Mouse (Mus musculus) left cerebral cortex, adult 11 months (tissue): ENCODE results near the gene Tspan4.
A peak's percentile ranks its signal among the peaks of the same experiment; 100 is the strongest.

Experiments used
- DNase-seq: peaks from one replicate; pipeline ENCODE4 v3.0.0; 2022; ENCODE audit warnings: low spot score

Gene Tspan4

DNA sequence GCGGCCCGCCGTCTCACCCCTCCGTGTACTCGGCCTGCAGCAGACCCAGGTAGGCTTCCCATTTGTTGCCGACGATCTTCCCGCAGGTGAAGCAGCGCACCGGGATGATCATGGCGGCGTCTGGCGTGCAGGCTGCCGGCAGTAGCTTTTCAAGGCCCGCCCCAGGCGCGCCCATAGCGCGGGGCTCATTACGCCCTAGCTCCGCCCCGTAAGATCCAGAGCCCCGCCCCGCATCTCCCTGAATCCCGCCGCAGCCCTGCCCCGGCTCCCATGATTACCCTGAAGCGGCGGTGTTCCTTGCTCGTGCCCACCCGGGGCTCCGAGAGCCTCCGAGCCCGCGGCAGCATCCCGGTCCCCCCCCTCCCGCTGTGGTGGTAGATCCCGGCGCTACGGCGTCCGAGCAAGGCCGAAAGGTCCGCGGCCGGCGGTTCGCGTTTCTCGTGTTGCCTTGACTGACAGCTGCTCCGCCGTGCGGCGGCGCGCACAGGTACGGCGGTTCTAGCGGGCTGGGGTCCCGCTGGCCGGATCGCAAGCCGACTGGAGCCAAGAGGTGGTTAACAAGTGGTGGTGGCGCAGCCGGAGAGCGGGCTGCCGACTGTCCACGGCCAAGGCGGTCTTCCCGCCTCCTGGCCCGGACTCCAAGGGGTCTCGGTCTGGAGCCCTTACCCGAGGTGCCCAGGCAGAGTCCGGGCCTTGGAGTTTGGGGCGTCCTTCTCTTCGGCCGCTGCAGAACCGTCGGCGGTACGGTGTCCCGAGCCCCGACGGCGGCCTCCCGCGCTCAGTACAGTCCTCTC, at the start of gene Tspan4, which contains the start of gene Polr2l:
Gene Tspan4, plus strand, starts transcription at position 230 of the 794 bp plus-strand sequence.
Gene Polr2l, minus strand, starts transcription at position 122 of the 794 bp plus-strand sequence.
- DNase-seq: no peak

DNA sequence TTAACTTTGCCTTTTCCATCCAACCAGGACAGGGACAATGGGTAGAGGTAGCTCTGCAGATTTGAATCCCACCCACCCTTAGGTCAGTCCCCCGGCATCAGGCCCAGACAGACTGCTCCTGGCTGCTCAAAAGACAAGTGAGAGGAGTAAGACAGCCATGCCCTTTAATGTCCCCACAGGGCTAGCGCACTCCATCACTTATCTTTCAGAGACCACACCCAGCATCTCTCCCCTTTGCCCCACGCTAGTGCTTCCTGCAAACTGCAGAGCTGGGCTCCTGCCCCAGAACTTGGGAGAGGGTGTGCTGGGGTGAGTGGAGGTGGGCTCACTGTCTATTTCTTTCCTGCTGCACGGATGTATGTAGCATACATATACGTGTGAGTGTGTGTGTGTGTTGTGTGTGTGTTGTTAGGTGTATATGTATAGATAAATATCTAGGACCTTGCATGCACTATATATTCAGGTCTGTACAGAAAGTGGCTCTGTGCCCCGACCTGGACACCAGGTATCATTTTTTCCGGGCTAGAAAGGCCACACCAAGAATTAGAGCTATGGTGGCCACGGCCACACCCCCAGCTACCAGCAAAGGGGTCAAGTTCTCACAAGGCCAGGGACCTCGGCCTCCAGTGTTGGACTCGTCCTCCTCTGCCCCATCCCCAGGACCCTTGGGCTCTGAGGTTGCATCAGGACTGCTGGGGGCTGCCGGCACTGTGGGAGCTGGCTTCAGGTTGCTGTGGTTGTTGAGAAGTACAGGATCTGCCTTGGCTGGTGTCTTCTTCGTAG, 47.9 kb upstream of the Tspan4 start:
- no peak for DNase-seq

DNA sequence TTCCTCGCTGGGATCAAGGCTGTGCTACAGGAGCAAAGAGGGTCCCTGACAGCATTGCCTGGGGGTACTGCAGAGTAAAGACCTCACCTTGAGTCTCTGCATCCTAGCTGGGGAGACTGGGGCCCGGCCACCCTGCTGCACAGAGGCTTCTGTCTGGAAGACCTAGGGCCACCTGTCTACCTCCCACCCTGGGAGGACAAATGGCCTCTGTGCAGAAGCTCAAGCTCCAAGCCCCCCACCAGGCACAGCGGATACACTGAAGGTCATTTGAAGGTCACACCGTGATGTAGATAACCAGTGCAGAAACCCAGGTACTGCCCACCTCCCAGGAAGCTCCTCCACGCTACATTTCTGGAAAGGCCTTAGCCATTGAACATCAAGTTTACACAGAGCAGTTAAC, 46.3 kb upstream of the Tspan4 start:
- no peak for DNase-seq

DNA sequence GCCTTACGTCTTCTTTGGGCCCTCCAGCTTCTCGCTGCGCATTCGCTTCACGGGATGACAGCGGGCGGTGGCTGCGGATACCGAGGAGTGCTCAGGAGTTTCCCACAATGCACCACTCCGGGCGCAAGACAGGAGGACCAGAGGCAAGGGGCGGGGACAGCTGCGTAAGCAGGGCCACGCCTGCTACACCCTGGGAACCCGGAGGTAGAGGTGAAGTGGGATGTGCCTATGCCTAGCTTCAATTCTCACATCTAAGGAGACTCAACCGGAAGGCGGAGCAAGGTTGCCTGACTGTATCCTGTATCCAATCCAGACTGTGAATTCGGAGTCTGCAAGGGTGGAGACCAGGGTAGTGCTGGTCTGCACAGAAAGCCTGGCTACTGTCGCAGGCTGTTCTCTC, 45.7 kb upstream of the Tspan4 start, which contains the start of gene Cend1:
Gene Cend1, minus strand, starts transcription at position 182 of the 400 bp plus-strand sequence.
- DNase-seq: peak; percentile 89

DNA sequence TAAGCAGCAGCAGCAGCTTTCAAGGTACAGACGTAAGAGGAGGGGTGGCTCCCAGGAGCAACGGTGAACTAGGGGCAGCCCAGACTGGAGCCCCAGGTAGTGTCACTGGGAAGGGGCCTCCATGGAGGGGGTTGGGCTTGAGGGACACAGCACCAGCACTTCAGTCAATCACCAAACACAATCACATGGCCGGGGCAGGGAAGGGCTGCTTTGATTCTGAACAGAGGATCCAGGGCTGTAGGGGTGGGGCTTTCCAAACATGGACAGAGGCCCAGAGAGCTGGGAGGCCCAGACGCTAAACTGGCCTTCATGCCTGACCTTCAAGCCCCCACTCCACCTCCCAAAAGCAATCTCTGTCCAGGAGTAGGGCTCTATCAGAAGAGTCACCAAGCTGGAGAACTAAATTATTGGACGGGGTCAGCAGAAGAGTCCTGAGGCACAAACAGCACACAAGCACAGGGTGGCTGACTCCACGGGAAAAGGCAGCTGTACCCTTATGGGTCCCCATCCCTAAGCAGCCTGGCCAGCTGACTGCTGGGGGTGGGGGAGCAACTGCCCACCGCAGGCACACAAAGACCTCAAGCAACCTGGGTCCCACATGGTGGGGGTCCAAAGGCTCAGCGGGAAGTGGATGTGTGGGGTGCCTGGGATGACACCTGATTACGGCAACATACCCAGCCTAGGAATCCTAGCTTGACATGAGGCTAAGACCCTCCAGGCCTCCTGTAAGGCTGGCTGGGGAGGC, 45.0 kb upstream of the Tspan4 start:
- DNase-seq: no peak

DNA sequence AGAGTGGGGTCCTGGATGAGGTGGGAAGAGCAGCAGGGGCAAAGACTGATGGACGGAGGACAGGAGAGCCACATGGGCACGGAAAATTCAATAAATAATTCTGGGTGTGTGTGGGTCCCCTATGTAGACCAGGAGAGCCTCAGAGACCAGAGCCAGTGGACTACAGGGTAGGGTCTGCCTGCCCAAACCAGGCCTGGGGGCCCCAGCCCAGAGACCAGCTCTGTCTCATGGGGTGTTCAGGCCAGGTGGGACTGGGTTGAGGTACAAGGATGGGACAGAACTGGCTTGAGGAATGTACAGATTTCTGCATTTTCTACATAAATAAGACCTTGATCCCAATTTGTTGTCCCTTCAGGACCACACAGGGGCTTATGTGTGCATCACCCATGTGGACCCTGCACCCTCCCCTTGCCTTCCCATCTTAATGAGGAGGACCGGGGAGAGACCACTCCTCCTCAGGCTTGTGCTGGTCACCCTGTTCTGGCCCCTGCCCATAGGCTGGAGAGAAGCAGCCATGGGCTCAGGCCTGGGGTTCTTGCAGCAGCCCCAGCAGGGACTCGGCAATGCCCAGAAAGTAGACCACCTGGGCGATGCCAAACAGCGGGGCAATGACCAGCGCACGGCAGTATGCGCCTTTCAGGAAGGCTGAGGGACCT, 44.3 kb upstream of the Tspan4 start:
- no peak for DNase-seq

DNA sequence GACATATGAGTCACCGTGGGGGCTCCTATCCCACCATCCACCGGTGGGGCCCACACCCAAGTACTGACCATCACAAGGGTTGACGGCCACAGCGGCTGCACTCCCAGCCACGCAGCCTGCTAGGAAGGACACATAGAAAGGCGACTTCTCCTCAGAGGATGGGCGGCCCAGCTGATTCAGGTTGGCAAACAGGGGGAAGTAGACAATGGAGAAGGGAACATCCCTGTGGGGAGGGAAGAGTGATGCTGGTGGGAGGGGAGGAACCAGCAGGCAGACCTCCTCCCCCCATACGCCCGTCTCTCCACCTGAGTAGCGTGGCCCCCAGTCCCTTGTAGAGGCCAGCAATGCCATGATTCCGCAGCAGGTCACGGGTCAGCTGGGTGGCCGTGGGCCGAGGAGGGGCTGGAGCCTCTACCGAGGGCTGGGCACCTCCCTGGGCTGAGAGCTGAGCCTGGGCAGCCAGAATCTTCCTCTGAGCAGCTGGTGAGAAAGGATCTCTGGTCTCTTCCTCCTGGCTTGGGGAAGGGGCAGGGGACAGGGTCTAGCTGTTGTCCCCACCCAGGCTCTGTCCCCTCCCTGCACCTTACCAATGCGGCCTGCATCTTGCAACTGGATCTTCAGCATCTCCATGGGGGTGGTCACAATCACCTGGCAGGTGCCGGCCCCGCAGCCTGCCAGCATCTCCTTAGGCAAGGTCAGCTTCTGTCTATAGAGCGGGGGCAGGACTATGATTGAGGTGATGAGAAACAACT, 43.4 kb upstream of the Tspan4 start:
- no peak for DNase-seq

DNA sequence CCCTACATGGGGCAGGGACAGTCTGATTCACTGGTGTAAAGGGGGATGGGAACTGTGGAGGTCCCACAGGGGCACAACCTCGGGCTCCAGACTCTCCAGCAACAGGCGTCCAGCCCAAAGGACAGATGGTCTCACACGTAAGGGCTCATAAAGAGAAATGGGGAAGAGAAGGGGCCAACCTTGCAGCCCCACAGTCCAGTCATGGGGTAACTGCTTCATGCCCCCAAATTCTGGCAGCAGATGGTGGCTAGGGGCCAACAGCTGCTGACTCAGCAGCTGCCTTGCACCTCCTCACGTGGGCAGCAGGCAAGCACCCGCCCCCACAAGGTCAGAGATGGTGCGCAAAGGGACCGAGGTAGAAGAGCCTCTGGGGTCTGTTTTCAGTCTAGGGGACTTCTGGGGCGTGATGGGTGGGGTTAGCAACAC, 42.8 kb upstream of the Tspan4 start:
- DNase-seq: no peak

DNA sequence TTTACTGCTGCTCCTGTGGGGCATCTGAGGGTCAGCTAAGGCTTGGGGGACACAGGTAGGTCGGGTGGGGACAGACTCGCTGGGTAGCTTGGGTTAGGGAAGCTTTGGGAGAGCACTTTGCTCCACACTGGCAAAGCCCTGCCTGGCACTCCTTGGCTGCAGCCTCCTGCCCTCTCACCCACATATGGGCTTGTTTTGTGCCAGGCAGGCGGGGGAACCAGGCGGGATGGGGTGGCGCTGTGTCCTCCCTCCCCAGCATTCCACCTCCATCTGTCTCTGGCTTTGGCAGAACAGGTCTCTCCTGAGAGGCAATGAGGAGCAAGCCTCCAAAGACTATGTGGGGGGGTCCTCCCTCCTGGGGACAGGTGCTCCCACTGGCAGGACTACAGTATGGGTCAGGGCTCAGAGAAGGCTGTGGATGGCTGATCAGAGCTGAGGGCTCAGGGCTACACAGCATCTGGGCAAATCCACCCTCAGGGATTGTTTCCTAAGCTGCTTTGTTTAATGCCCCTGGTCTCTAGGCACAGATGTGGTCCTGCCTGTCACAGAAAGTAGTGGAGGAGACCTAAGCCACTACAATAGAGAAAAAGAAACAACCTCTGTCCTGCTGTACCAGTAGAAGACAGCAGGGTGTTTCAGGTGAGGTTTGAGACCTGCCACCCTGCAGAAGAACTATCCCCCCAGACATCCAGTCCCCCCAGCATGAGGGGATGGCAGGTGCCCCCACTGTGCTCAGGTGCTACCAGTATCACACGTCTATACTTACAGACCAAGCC, 42.1 kb upstream of the Tspan4 start:
- no peak for DNase-seq

DNA sequence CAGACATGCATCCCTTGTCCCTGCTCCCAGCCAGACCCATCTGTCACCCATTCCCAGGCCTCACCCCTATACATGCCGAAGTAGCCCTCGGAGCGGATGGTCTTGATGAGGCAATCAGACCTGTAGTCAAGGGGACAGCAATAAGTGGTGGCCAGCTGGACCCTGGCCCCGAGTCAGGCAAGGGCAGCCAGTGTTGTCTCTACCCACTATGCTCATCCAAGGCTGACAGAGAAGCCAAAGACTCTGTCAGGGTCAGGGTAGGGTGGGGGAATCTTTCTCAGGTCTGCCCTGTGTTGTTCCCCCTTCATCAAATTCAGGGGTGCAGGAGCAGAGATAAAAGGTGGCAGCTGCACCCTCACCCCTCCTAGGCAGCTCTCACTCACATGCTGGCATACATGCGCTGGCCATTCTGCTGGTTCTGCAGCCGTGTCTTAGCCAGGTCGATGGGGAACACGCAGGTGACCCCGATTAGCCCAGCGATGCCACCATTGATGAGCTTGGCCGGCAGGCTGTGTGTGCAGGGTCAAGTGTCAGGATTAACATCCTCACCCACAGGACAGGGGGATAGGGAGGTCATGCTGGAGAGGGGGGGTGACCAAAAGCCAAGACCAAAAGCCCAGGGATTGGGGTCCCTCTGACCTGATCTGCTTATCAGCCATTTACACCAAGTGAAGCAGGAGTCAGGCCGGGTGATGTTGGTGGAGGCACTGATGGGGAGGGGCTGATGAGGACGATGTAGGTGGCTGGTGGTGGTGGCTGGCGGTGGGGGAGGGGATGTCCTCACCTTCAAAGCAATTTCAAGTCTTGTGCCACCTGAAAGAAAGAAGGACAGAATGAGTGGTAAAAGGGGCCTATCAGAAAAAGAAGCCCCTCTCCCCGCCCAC, 41.3 kb upstream of the Tspan4 start:
- DNase-seq: no peak

DNA sequence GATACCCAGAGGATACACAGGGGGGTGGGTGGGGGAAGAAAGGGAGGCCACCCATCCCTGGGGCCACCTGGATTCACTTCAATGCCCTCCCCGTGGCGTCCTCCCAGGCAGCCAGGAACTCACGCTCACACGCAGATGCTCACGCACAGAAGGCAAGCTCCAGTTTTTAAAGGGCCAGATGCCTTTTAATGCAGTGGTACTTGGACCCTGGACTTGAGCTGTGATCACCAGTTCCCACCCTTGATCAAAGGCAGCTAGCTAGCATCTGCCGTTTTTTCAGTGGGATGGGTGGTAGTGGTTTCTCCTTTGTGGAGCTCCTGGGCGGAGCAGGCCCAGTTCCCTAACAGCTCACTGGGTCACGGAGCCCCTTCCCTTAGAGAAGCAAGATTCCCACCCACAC, 40.6 kb upstream of the Tspan4 start:
- no peak for DNase-seq

DNA sequence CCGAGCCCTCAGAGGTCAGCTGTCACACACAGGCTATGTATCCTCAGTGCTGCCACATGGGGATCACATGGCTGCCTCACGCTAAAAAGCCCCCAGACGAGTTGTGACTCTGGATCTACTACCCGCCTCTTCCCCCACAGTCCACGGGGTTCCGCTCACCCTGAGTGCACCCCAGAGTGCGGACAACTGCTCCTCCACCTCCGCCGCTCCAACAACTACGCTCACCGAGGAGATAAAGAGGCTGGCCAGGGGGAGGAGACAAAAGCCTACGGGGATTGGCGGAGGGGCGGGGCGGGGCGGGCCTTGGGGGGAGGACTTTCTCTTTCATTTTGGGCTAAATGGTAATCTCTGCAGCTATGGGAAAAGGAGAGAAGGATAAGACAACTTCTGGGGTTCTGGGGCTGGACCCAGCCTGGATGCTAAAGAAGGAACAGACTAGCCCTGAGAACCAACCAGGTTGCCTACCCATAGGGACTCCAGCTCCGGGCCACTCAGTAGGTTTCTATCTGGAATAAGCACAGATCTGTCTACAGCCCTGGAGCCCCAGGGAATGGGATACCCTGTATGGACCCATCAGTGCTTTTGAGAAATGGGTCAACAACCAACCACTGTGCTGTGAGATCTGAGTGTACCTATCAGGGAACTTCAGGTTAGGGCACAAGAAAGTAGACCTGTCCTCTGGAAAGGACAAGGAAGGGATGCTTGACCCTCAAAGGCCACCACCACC, 39.7 kb upstream of the Tspan4 start:
- no peak for DNase-seq

DNA sequence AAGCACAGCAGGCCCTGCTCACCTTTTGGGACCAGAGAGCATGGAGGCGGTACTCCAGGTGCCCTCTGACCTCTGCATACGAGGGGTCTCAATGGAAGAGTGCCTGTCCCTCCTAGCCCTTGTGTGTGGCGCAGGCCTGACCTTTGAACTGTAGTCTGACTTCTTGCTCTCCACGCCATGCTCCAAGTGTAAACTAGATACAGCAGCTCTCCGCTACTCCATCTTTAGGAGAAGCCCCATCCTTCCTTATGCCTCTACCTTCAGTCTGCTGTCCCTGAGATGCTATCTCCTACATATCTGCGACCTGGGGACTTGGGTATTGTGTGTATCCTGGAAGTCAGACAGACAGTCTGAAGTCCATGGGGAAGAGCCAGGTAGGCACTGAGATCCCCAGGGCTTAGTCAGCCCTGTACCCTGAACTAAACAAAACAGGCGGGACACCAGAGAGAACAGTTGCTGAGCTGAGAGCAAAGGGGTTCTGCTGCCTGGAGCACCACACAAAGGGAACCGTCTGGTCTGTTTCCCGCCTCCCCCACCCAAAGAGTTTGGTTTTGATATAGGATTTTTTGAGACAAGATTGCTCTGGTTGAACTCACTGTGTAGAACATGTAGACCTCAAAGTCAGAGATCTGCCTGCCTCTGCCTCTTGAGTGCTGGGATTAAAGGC, 39.1 kb upstream of the Tspan4 start:
- DNase-seq: no peak

DNA sequence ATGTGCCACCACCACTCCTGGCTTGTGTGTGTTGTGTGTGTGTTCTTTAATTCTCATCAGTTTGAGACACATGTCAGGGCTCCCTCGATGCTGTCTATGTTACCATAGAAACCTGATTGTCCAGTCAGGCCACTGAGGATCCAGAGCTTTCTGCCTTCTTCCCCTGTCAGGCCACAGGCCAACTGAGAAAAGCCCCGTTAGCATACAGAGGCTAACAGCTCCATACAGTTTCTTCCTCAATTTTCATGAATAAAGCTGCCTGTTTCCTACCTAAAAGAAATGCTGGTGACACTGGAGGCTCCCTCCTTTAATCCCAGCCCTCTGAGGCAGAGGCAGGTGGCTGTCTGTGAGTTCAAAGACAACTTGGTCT, 38.5 kb upstream of the Tspan4 start:
- no peak for DNase-seq

DNA sequence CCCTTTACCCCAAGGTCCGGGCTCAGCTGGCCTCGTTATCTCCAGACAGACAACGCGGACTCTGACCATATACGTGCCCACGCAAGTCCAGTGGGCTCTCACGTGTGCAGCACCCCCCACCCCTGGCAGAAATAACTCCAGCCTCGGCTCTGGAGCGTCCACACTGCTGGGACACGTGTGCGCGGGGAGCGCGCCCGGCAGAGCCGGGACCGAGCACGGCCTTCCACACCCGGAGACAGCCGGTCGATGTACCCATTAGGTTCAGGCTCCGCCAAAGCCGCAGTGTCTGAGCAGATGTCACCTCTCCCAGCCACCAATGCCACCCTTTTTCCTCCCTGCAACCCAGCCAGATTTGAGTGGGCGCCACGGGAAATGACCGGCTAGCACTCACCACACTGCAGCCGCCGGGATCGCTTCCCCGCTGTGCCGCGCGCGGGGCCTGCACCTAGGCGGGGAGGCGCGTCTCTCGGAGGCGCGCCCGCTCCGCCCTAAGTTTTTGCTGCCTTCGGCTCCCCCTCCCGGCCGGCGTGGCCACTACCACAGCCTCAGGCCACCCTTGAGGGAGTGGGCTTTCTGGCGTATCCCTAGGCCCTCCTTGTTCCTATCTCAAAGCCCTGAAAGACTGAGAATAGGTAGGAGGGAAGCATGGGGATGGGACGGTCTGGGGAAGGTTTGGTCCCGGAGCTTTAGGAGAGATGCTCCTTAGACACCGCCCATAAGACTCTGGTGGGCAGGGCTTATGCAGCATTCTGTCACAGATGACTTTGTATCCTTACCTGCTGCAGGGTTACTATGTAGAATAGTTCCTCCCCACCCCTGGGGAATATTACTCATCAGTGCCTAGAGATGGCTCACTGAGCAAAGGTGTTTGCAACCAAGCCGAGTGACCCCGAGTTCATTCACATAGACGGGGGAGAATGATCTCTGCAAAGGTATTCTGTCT, 37.6 kb upstream of the Tspan4 start, which contains the start of gene Slc25a22:
Gene Slc25a22, minus strand, starts transcription at position 715 of the 943 bp plus-strand sequence.
- DNase-seq: no peak

DNA sequence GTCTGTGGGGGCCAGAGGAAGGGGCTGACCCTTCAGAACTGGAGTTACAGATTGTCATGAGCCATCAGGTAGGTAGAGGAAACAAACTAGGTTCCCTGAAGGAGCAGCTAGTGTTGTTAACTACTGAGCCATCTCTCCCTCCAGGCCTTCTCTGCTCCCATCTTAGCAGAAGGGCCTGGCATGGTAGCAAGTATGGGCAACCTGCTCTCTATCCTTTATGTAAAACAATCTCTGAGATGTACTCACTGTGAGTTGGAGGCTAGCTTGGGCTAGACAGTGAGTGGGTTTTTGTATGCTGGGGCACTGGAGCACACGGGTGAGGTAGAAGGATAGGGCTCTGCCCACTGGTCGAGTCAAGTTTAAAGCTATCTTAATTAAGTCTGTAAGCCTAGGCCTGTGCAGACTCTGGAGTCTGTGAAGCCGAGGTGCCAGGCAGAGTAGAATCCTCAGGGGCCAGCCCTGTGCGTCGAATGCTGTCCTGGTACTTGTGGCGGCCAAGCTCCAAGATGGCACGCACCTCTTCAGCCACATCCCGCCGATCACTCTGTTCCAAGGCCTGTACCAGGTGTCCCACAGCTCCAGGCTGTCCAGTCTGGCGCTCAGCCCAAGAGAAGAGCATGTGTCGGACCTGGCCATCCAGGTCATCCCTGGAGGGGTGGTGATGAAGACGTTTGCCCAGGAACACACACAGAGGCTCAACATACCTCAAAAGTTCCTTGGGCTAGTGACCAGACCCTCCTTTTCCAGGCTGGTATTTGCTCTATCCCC, 36.7 kb upstream of the Tspan4 start:
- no peak for DNase-seq
